Mouse (Mus musculus): ENCODE measurements around the gene Lrrc47. TPM values are rescaled to one million over a fixed set of nuclear protein-coding genes. Genes with fewer than 3 reads are reported as not detected.

Lrrc47 gene
- 10.1 TPM for polyA plus RNA-seq (2014; fragmentation: Illumina TruSeq; extraction: RNeasy Lipid Tissue Mini Kit (QIAGEN cat#74804); ENCODE audit: low read depth, low replicate concordance)

GRCm38 (mm10) chr4:154011646-154012089, at the start of gene Lrrc47:
TSS of gene Lrrc47 (plus strand) at chr4:154011731.

GRCm38 (mm10) chr4:153974431-153975291, 36.9 kb upstream of the Lrrc47 start, which contains the start of the genes Dffb and Cep104:
TSS of gene Dffb (minus strand) at chr4:153975126.
TSS of gene Cep104 (plus strand) at chr4:153975194.

GRCm38 (mm10) chr4:154025641-154026440, 14.3 kb downstream of the Lrrc47 start, which contains the start of gene Smim1:
TSS of gene Smim1 (minus strand) at chr4:154026230.

GRCm38 (mm10) chr4:154042577-154042976, 31.0 kb downstream of the Lrrc47 start, which contains the start of gene Ccdc27:
TSS of gene Ccdc27 (minus strand) at chr4:154042677.

Other genes starting within 250 kb of the Lrrc47 start
- 10.1 TPM for gene A430005L14Rik, start 54.5 kb upstream of the Lrrc47 start, polyA plus RNA-seq (2014; fragmentation: Illumina TruSeq; extraction: RNeasy Lipid Tissue Mini Kit (QIAGEN cat#74804); ENCODE audit: low read depth, low replicate concordance)
- gene Dffb, start 36.6 kb upstream of the Lrrc47 start, polyA plus RNA-seq (2014; fragmentation: Illumina TruSeq; extraction: RNeasy Lipid Tissue Mini Kit (QIAGEN cat#74804); ENCODE audit: low read depth, low replicate concordance): 8.5 TPM
- gene Cep104, start 36.5 kb upstream of the Lrrc47 start, polyA plus RNA-seq (2014; fragmentation: Illumina TruSeq; extraction: RNeasy Lipid Tissue Mini Kit (QIAGEN cat#74804); ENCODE audit: low read depth, low replicate concordance): 12.6 TPM
- 0.09 TPM for gene Smim1, start 14.5 kb downstream of the Lrrc47 start, polyA plus RNA-seq (2014; fragmentation: Illumina TruSeq; extraction: RNeasy Lipid Tissue Mini Kit (QIAGEN cat#74804); ENCODE audit: low read depth, low replicate concordance)
- not detected for gene Ccdc27, start 30.9 kb downstream of the Lrrc47 start, polyA plus RNA-seq (2014; fragmentation: Illumina TruSeq; extraction: RNeasy Lipid Tissue Mini Kit (QIAGEN cat#74804); ENCODE audit: low read depth, low replicate concordance)
- not detected for gene Trp73, start 128.5 kb downstream of the Lrrc47 start, polyA plus RNA-seq (2014; fragmentation: Illumina TruSeq; extraction: RNeasy Lipid Tissue Mini Kit (QIAGEN cat#74804); ENCODE audit: low read depth, low replicate concordance)
- gene Wrap73, start 130.6 kb downstream of the Lrrc47 start, polyA plus RNA-seq (2014; fragmentation: Illumina TruSeq; extraction: RNeasy Lipid Tissue Mini Kit (QIAGEN cat#74804); ENCODE audit: low read depth, low replicate concordance): 1.2 TPM
- 99.9 TPM for gene Tprgl, start 148.9 kb downstream of the Lrrc47 start, polyA plus RNA-seq (2014; fragmentation: Illumina TruSeq; extraction: RNeasy Lipid Tissue Mini Kit (QIAGEN cat#74804); ENCODE audit: low read depth, low replicate concordance)
- 0.06 TPM for gene Megf6, start 159.0 kb downstream of the Lrrc47 start, polyA plus RNA-seq (2014; fragmentation: Illumina TruSeq; extraction: RNeasy Lipid Tissue Mini Kit (QIAGEN cat#74804); ENCODE audit: low read depth, low replicate concordance)